Mouse (Mus musculus) brain, embryonic 14.5 days (tissue): Measurements from ENCODE around the gene Kbtbd4.

ENCODE experiments used
- CTCF ChIP-seq: fragments of 200-500 bp; IDR thresholded peaks from 2 replicates; pipeline ENCODE4 v1.5.1; 2012; ENCODE audit warnings: inconsistent platforms, mild to moderate bottlenecking, moderate library complexity, borderline replicate concordance; ENCODE audit not compliant: insufficient read depth, insufficient read length; ENCODE audit errors: extremely low read depth
- POLR2A ChIP-seq: fragments of 200-500 bp; IDR thresholded peaks from 2 replicates; pipeline ENCODE4 v1.6.1; 2012; ENCODE audit warnings: mild to moderate bottlenecking, inconsistent platforms, borderline replicate concordance; ENCODE audit not compliant: poor library complexity, insufficient read depth, insufficient read length, severe bottlenecking; ENCODE audit errors: extremely low read depth

- no peak for TF ChIP-seq CTCF
- TF ChIP-seq POLR2A = no peak
These were observed 10.8 kb upstream of the Kbtbd4 start for GRCm38 (mm10) chr2:90893673-90894298.
